Mouse (Mus musculus) Patski (cell line): ENCODE data around the gene Ebf1. TPM values are rescaled to one million over a fixed set of nuclear protein-coding genes. Genes with fewer than 3 reads are reported as not detected.

Experiments used
- ATAC-seq: fragments of 100-300 bp; one replicate; pipeline ENCODE4 v1.8.0; 2021
- CTCF ChIA-PET: fragments of 350-600 bp; sonication (Branson Sonifier 250); formaldehyde crosslinking; loops from one replicate; lab custom pipeline; 2022; ENCODE audit warnings: inconsistent platforms; lab: Charles Lee
- POLR2A ChIA-PET: fragments of 350-600 bp; sonication (Branson Sonifier 250); formaldehyde crosslinking; loops from one replicate; lab custom pipeline; 2022; ENCODE audit warnings: antibody characterized with exemption, inconsistent platforms; lab: Charles Lee
- DNase-seq: peaks from one replicate; pipeline ENCODE4 v3.0.0-alpha.2; 2011; ENCODE audit warnings: low read depth, low spot score
- H3K27me3 ChIP-seq: fragments of 371-371 bp; one replicate; pipeline ENCODE4 v1.5.1; 2021
- CTCF ChIP-seq: fragments of 100-300 bp; IDR thresholded peaks from one replicate; pipeline ENCODE4 v1.5.1; 2021
- in situ Hi-C: fragments of 300-500 bp; cut with MboI; formaldehyde crosslinking; loops from 3 replicates; pipeline ENCODE4 v1.11.1; 2018; ENCODE audit warnings: low pct_unique_long_range_greater_than_20kb, mixed read lengths
- polyA plus RNA-seq: library from polyadenylated mRNA; unstranded; gene quantifications from one replicate; pipeline ENCODE4 v1.2.3, GENCODE M21; 2021

Ebf1 gene
- polyA plus RNA-seq, 1 experiment from 2014 or later, result 7.3 TPM

GRCm38 (mm10) chr11:44632064-44632968, 15.2 kb downstream of the Ebf1 start:
- in situ Hi-C loops, result no loop called here
- ChIA-PET CTCF (interaction anchor here (1.4 kb wide), 1 partner anchor 8 kb away, joined by 3 read pairs; no protein-coding TSS in a partner anchor), POLR2A (interaction anchor here (0.8 kb wide), 1 partner anchor 689 kb away, joined by 3 read pairs; no protein-coding TSS in a partner anchor)
- no peak for DNase-seq
- no peak for ATAC-seq
- no peak for TF ChIP-seq CTCF
- no peaks in the 10 kb centered on the region for H3K27me3 ChIP-seq

GRCm38 (mm10) chr11:44633001-44633693, 16.0 kb downstream of the Ebf1 start:
- no peak for DNase-seq
- ChIA-PET POLR2A (no interaction called here), CTCF (interaction anchor here (1.1 kb wide), 1 partner anchor 10 kb away, joined by 3 read pairs; no protein-coding TSS in a partner anchor)
- H3K27me3 ChIP-seq, result no peaks in the 10 kb centered on the region
- in situ Hi-C loops, result no loop called here
- no peak for TF ChIP-seq CTCF
- ATAC-seq, result no peak

- DNase-seq (no peak), ATAC-seq (no peak)
- ChIA-PET POLR2A (no interaction called here), CTCF (interaction anchor here (0.8 kb wide), 1 partner anchor 9 kb away, joined by 3 read pairs; no protein-coding TSS in a partner anchor)
- H3K27me3 ChIP-seq, result no peaks in the 10 kb centered on the region
- in situ Hi-C loops, result no loop called here
- TF ChIP-seq CTCF, result no peak
These were observed 17.6 kb downstream of the Ebf1 start for GRCm38 (mm10) chr11:44634552-44635193.

- in situ Hi-C loops, result no loop called here
- no peak for ATAC-seq
- ChIA-PET POLR2A (interaction anchor here (0.6 kb wide), 1 partner anchor 294 kb away, joined by 3 read pairs; no protein-coding TSS in a partner anchor), CTCF (interaction anchor here (1.0 kb wide), 1 partner anchor 16 kb away, joined by 3 read pairs; no protein-coding TSS in a partner anchor)
- no peak for DNase-seq
- H3K27me3 ChIP-seq, result no peaks in the 10 kb centered on the region
- TF ChIP-seq CTCF, result no peak
These were observed 19.1 kb downstream of the Ebf1 start for GRCm38 (mm10) chr11:44636241-44636640.

GRCm38 (mm10) chr11:44638193-44638754, 21.2 kb downstream of the Ebf1 start:
- POLR2A ChIA-PET, result interaction anchor here (0.6 kb wide), 1 partner anchor 8 kb away, joined by 3 read pairs; no protein-coding TSS in a partner anchor
- no peak for TF ChIP-seq CTCF
- CTCF ChIA-PET, result no interaction called here
- DNase-seq (no peak), ATAC-seq (no peak)
- in situ Hi-C loops, result no loop called here
- no peaks in the 10 kb centered on the region for H3K27me3 ChIP-seq

GRCm38 (mm10) chr11:44641496-44641895, 24.4 kb downstream of the Ebf1 start:
- DNase-seq (no peak), ATAC-seq (no peak)
- ChIA-PET CTCF (interaction anchor here (1.0 kb wide), 1 partner anchor 37 kb away, joined by 3 read pairs; no protein-coding TSS in a partner anchor), POLR2A (no interaction called here)
- H3K27me3 ChIP-seq, result no peaks in the 10 kb centered on the region
- TF ChIP-seq CTCF, result no peak
- in situ Hi-C loops, result no loop called here

- ChIA-PET CTCF (no interaction called here), POLR2A (no interaction called here)
- H3K27me3 ChIP-seq, result no peaks in the 10 kb centered on the region
- in situ Hi-C loops, result no loop called here
- no peak for TF ChIP-seq CTCF
- DNase-seq (no peak), ATAC-seq (no peak)
These were observed 37.4 kb downstream of the Ebf1 start for GRCm38 (mm10) chr11:44654340-44655019.

GRCm38 (mm10) chr11:44655468-44655867, 38.4 kb downstream of the Ebf1 start:
- ChIA-PET POLR2A (no interaction called here), CTCF (no interaction called here)
- in situ Hi-C loops, result no loop called here
- no peak for DNase-seq
- TF ChIP-seq CTCF, result no peak
- no peaks in the 10 kb centered on the region for H3K27me3 ChIP-seq
- no peak for ATAC-seq

- POLR2A ChIA-PET, result no interaction called here
- in situ Hi-C loops, result no loop called here
- no peak for TF ChIP-seq CTCF
- ATAC-seq (no peak), DNase-seq (no peak)
- CTCF ChIA-PET, result interaction anchor here (1.5 to 1.8 kb wide), 2 partner anchors 12 to 13 kb away, joined by 5 to 6 read pairs; no protein-coding TSS in a partner anchor
- no peaks in the 10 kb centered on the region for H3K27me3 ChIP-seq
These were observed 39.8 kb downstream of the Ebf1 start for GRCm38 (mm10) chr11:44656916-44657315.
